Mouse (Mus musculus): ENCODE results near the gene Dennd5a. TPM values are rescaled to one million over a fixed set of nuclear protein-coding genes. Genes with fewer than 3 reads are reported as not detected.

Gene Dennd5a
- polyA plus RNA-seq, 1 experiment from 2014 or later, result 51.4 TPM

- 72% methylated on average over 9 of the region's 9 CpGs for WGBS
- DNase-seq (no peak), ATAC-seq (ENCODE audit: insufficient read depth) (no peak)
- Histone ChIP-seq H3K4me1 (ENCODE audit: insufficient read depth) (no peaks in the 10 kb centered on the region), H3K9me3 (ENCODE audit: low read depth, low read length) (no peaks in the 10 kb centered on the region), H3K27ac (ENCODE audit: low read depth) (no peak overlapping the region), H3K36me3 (ENCODE audit: insufficient read depth) (peaks cover 91% of the 10 kb centered on the region), H3K27me3 (ENCODE audit: insufficient read depth, low read length) (no peaks in the 10 kb centered on the region), H3K4me3 (ENCODE audit: low read depth, low read length) (no peak overlapping the region), H3K4me2 (no peak overlapping the region), H3K9ac (no peak overlapping the region)
- TF ChIP-seq CTCF (IDR thresholded peaks at IDR 0.05; ENCODE audit: low read depth), result no peak
Measured at GRCm38 (mm10) chr7:109900921-109901320, 59.3 kb downstream of the Dennd5a start.

- no peaks in the 10 kb centered on the region for H3K9me3 ChIP-seq (ENCODE audit: low read depth, low read length)
- peaks cover 89% of the 10 kb centered on the region for H3K36me3 ChIP-seq (ENCODE audit: insufficient read depth)
- TF ChIP-seq CTCF (IDR thresholded peaks at IDR 0.05; ENCODE audit: low read depth), result no peak
- no peak overlapping the region for H3K4me2 ChIP-seq
- H3K27me3 ChIP-seq (ENCODE audit: insufficient read depth, low read length), result no peaks in the 10 kb centered on the region
- peak; percentile 19 for DNase-seq
- ATAC-seq (ENCODE audit: insufficient read depth), result no peak
- H3K27ac ChIP-seq (ENCODE audit: low read depth), result no peak overlapping the region
- no peak overlapping the region for H3K4me3 ChIP-seq (ENCODE audit: low read depth, low read length)
- no peaks in the 10 kb centered on the region for H3K4me1 ChIP-seq (ENCODE audit: insufficient read depth)
- no peak overlapping the region for H3K9ac ChIP-seq
Measured at GRCm38 (mm10) chr7:109898911-109899310, 61.4 kb downstream of the Dennd5a start.

- H3K36me3 ChIP-seq (ENCODE audit: insufficient read depth), result peaks cover 63% of the 10 kb centered on the region
- H3K9me3 ChIP-seq (ENCODE audit: low read depth, low read length), result no peaks in the 10 kb centered on the region
- no peaks in the 10 kb centered on the region for H3K27me3 ChIP-seq (ENCODE audit: insufficient read depth, low read length)
- TF ChIP-seq CTCF (IDR thresholded peaks at IDR 0.05; ENCODE audit: low read depth), result peak; percentile 89
- 47% methylated on average over 3 of the region's 3 CpGs for WGBS
- H3K4me2 ChIP-seq, result no peak overlapping the region
- no peak overlapping the region for H3K4me3 ChIP-seq (ENCODE audit: low read depth, low read length)
- no peak overlapping the region for H3K9ac ChIP-seq
- ATAC-seq (ENCODE audit: insufficient read depth) (peak; percentile 33; the same call in 1 of the 2 replicates), DNase-seq (peak; percentile 87)
- no peaks in the 10 kb centered on the region for H3K4me1 ChIP-seq (ENCODE audit: insufficient read depth)
- H3K27ac ChIP-seq (ENCODE audit: low read depth), result no peak overlapping the region
Measured at GRCm38 (mm10) chr7:109892530-109892929, 67.7 kb downstream of the Dennd5a start.

GRCm38 (mm10) chr7:109891786-109892185 is 68.5 kb downstream of the Dennd5a start:
- no peak for DNase-seq
- WGBS, result 76% methylated on average over 4 of the region's 4 CpGs
- H3K36me3 ChIP-seq (ENCODE audit: insufficient read depth), result peaks cover 58% of the 10 kb centered on the region

GRCm38 (mm10) chr7:109890256-109890655 is 70.0 kb downstream of the Dennd5a start:
- no peak overlapping the region for H3K27ac ChIP-seq (ENCODE audit: low read depth)
- DNase-seq, result no peak
- no peaks in the 10 kb centered on the region for H3K4me1 ChIP-seq (ENCODE audit: insufficient read depth)
- peaks cover 46% of the 10 kb centered on the region for H3K36me3 ChIP-seq (ENCODE audit: insufficient read depth)
- H3K4me2 ChIP-seq, result no peak overlapping the region
- WGBS, result 88% methylated on average over 2 of the region's 2 CpGs
- H3K4me3 ChIP-seq (ENCODE audit: low read depth, low read length), result no peak overlapping the region
- no peaks in the 10 kb centered on the region for H3K9me3 ChIP-seq (ENCODE audit: low read depth, low read length)
- no peaks in the 10 kb centered on the region for H3K27me3 ChIP-seq (ENCODE audit: insufficient read depth, low read length)
- no peak for TF ChIP-seq CTCF (IDR thresholded peaks at IDR 0.05; ENCODE audit: low read depth)
- ATAC-seq (ENCODE audit: insufficient read depth), result no peak
- H3K9ac ChIP-seq, result no peak overlapping the region

More at GRCm38 (mm10) chr7:109891786-109892185, 68.5 kb downstream of the Dennd5a start:
- Histone ChIP-seq H3K27ac (ENCODE audit: low read depth) (no peak overlapping the region), H3K4me2 (no peak overlapping the region), H3K9ac (no peak overlapping the region), H3K27me3 (ENCODE audit: insufficient read depth, low read length) (no peaks in the 10 kb centered on the region), H3K4me1 (ENCODE audit: insufficient read depth) (no peaks in the 10 kb centered on the region), H3K4me3 (ENCODE audit: low read depth, low read length) (no peak overlapping the region), H3K9me3 (ENCODE audit: low read depth, low read length) (no peaks in the 10 kb centered on the region)
- ATAC-seq (ENCODE audit: insufficient read depth), result no peak
- no peak for TF ChIP-seq CTCF (IDR thresholded peaks at IDR 0.05; ENCODE audit: low read depth)

- no peaks in the 10 kb centered on the region for H3K27me3 ChIP-seq (ENCODE audit: insufficient read depth, low read length)
- DNase-seq (no peak), ATAC-seq (ENCODE audit: insufficient read depth) (no peak)
- WGBS, result 70% methylated on average over 5 of the region's 5 CpGs
- H3K4me2 ChIP-seq, result no peak overlapping the region
- H3K4me1 ChIP-seq (ENCODE audit: insufficient read depth), result no peaks in the 10 kb centered on the region
- no peaks in the 10 kb centered on the region for H3K9me3 ChIP-seq (ENCODE audit: low read depth, low read length)
- H3K4me3 ChIP-seq (ENCODE audit: low read depth, low read length), result no peak overlapping the region
- H3K9ac ChIP-seq, result no peak overlapping the region
- peaks cover 36% of the 10 kb centered on the region for H3K36me3 ChIP-seq (ENCODE audit: insufficient read depth)
- 0 out of 2 replicates have a peak, but pooled peaks have one; percentile 11 for TF ChIP-seq CTCF (IDR thresholded peaks at IDR 0.05; ENCODE audit: low read depth)
- no peak overlapping the region for H3K27ac ChIP-seq (ENCODE audit: low read depth)
Measured at GRCm38 (mm10) chr7:109889300-109889699, 71.0 kb downstream of the Dennd5a start.

GRCm38 (mm10) chr7:109886249-109886648 is 74.0 kb downstream of the Dennd5a start:
- Histone ChIP-seq H3K36me3 (ENCODE audit: insufficient read depth) (peaks cover 14% of the 10 kb centered on the region; the same call in 1 of the 2 replicates), H3K9ac (no peak overlapping the region), H3K4me1 (ENCODE audit: insufficient read depth) (no peaks in the 10 kb centered on the region), H3K9me3 (ENCODE audit: low read depth, low read length) (no peaks in the 10 kb centered on the region), H3K4me3 (ENCODE audit: low read depth, low read length) (no peak overlapping the region), H3K27ac (ENCODE audit: low read depth) (no peak overlapping the region), H3K4me2 (no peak overlapping the region), H3K27me3 (ENCODE audit: insufficient read depth, low read length) (no peaks in the 10 kb centered on the region)
- DNase-seq, result no peak
- 85% methylated on average over 1 of the region's 1 CpGs for WGBS
- no peak for ATAC-seq (ENCODE audit: insufficient read depth)
- 0 out of 2 replicates have a peak, but pooled peaks have one; percentile 9 for TF ChIP-seq CTCF (IDR thresholded peaks at IDR 0.05; ENCODE audit: low read depth)

GRCm38 (mm10) chr7:109882574-109882973 is 77.7 kb downstream of the Dennd5a start:
- WGBS, result 83% methylated on average over 2 of the region's 2 CpGs

More at GRCm38 (mm10) chr7:109882574-109882973, 77.7 kb downstream of the Dennd5a start:
- no peaks in the 10 kb centered on the region for H3K4me1 ChIP-seq (ENCODE audit: insufficient read depth)
- no peak for DNase-seq
- H3K4me3 ChIP-seq (ENCODE audit: low read depth, low read length), result no peak overlapping the region
- H3K27ac ChIP-seq (ENCODE audit: low read depth), result no peak overlapping the region
- no peaks in the 10 kb centered on the region for H3K9me3 ChIP-seq (ENCODE audit: low read depth, low read length)
- H3K36me3 ChIP-seq (ENCODE audit: insufficient read depth), result 0 out of 2 replicates have a peak, but pooled peaks cover 3% of the 10 kb centered on the region
- TF ChIP-seq CTCF (IDR thresholded peaks at IDR 0.05; ENCODE audit: low read depth), result no peak
- no peak overlapping the region for H3K9ac ChIP-seq
- no peaks in the 10 kb centered on the region for H3K27me3 ChIP-seq (ENCODE audit: insufficient read depth, low read length)
- H3K4me2 ChIP-seq, result no peak overlapping the region
- ATAC-seq (ENCODE audit: insufficient read depth), result no peak

Data from lung, embryonic 14.5 days (tissue).